Mouse (Mus musculus) myocyte (in vitro differentiated cells): ENCODE data around the gene Otop2. TPM values are rescaled to one million over a fixed set of nuclear protein-coding genes. Genes with fewer than 3 reads are reported as not detected.

ENCODE experiments used
- H3K27me3 ChIP-seq: one replicate; pipeline ENCODE4 v1.6.1; 2011; ENCODE audit not compliant: control insufficient read depth, insufficient read depth, insufficient read length
- H3K36me3 ChIP-seq: one replicate; pipeline ENCODE4 v1.6.1; 2011; ENCODE audit not compliant: control insufficient read depth, insufficient read depth
- H3K4me2 ChIP-seq: one replicate; pipeline ENCODE4 v1.6.1; 2011; ENCODE audit warnings: low read depth, control low read depth
- H3K4me3 ChIP-seq: one replicate; pipeline ENCODE4 v1.5.1; 2011; ENCODE audit warnings: mild to moderate bottlenecking, control low read depth, moderate library complexity
- H3K79me2 ChIP-seq: one replicate; pipeline ENCODE4 v1.6.1; 2011; ENCODE audit not compliant: control insufficient read depth, insufficient read depth
- H3ac ChIP-seq: one replicate; pipeline ENCODE4 v1.6.1; 2011; ENCODE audit not compliant: control insufficient read depth, insufficient read length
- CEBPB ChIP-seq: IDR thresholded peaks from 2 replicates; pipeline ENCODE4 v1.6.1; 2011; ENCODE audit warnings: mild to moderate bottlenecking, moderate library complexity; ENCODE audit not compliant: poor library complexity, insufficient read depth, severe bottlenecking
- E2F4 ChIP-seq: IDR thresholded peaks from one replicate; pipeline ENCODE4 v1.6.1; 2011; ENCODE audit warnings: mild to moderate bottlenecking, control low read depth, moderate library complexity; ENCODE audit not compliant: insufficient read depth
- MAX ChIP-seq: IDR thresholded peaks from one replicate; pipeline ENCODE4 v1.6.1; 2011; ENCODE audit warnings: low read depth, mild to moderate bottlenecking, control low read depth
- MYOD1 ChIP-seq, 3 experiments: IDR thresholded peaks; one replicate each; pipeline ENCODE4 v1.6.1; 2011; ENCODE audit warnings: control low read depth in 2 of 3, low read depth in 2 of 3, mild to moderate bottlenecking in 2 of 3, moderate library complexity in 1 of 3; ENCODE audit not compliant: insufficient read length in 2 of 3, control insufficient read depth in 1 of 3
- MYOG ChIP-seq, 3 experiments: IDR thresholded peaks; one replicate each; pipeline ENCODE4 v1.6.1; 2011; ENCODE audit warnings: control low read depth in 2 of 3, low read depth in 2 of 3, mild to moderate bottlenecking in 2 of 3; ENCODE audit not compliant: insufficient read length in 2 of 3, control insufficient read depth in 1 of 3, insufficient read depth in 1 of 3
- POLR2A ChIP-seq: IDR thresholded peaks from one replicate; pipeline ENCODE4 v1.6.1; 2011; ENCODE audit warnings: low read depth, mild to moderate bottlenecking, control low read depth, moderate library complexity; ENCODE audit not compliant: insufficient read length
- POLR2AphosphoS2 ChIP-seq: IDR thresholded peaks from one replicate; pipeline ENCODE4 v1.6.1; 2011; ENCODE audit warnings: low read depth, control low read depth; ENCODE audit not compliant: insufficient read length
- REST ChIP-seq: IDR thresholded peaks from one replicate; pipeline ENCODE4 v1.6.1; 2011; ENCODE audit warnings: mild to moderate bottlenecking, control low read depth, moderate library complexity; ENCODE audit not compliant: insufficient read depth, insufficient read length
- SRF ChIP-seq: IDR thresholded peaks from one replicate; pipeline ENCODE4 v1.6.1; 2011; ENCODE audit warnings: low read depth; ENCODE audit not compliant: control insufficient read depth, insufficient read length
- TCF12 ChIP-seq: IDR thresholded peaks from one replicate; pipeline ENCODE4 v1.6.1; 2011; ENCODE audit warnings: mild to moderate bottlenecking, control low read depth; ENCODE audit not compliant: poor library complexity, insufficient read depth, severe bottlenecking
- TCF3 ChIP-seq: IDR thresholded peaks from one replicate; pipeline ENCODE4 v1.6.1; 2011; ENCODE audit warnings: low read depth, control low read depth; ENCODE audit not compliant: insufficient read length
- USF1 ChIP-seq: IDR thresholded peaks from one replicate; pipeline ENCODE4 v1.6.1; 2011; ENCODE audit warnings: low read depth, mild to moderate bottlenecking, control low read depth, moderate library complexity
- polyA plus RNA-seq: library from polyadenylated mRNA; unstranded; fragments of >200 nt; fragmentation: generic; extraction: Trizol; gene quantifications from one replicate; pipeline ENCODE4 v1.2.1, GENCODE M21; 2012; ENCODE audit warnings: missing spikeins

Gene Otop2
- polyA plus RNA-seq, 1 experiment, result 0.01 TPM

GRCm38 (mm10) chr11:115377854-115378253 is 70.9 kb downstream of the Otop2 start:
- no peak overlapping the region for H3ac ChIP-seq
- TF ChIP-seq USF1 (no peak), MAX (no peak), CEBPB (no peak), SRF (no peak), MYOD1 (IDR thresholded peaks at IDR 0.05; ENCODE audit: control insufficient read depth in 1 of 3, insufficient read length in 2 of 3, low read depth in 2 of 3) (no peak), E2F4 (no peak), TCF3 (no peak), MYOG (IDR thresholded peaks at IDR 0.05; ENCODE audit: control insufficient read depth in 1 of 3, insufficient read depth in 1 of 3, insufficient read length in 2 of 3, low read depth in 2 of 3) (no peak), REST (no peak), POLR2AphosphoS2 (no peak), POLR2A (no peak), TCF12 (no peak)
- peaks cover 7% of the 10 kb centered on the region for H3K79me2 ChIP-seq
- no peaks in the 10 kb centered on the region for H3K36me3 ChIP-seq
- no peak overlapping the region for H3K4me2 ChIP-seq
- no peak overlapping the region for H3K4me3 ChIP-seq
- no peaks in the 10 kb centered on the region for H3K27me3 ChIP-seq

- Histone ChIP-seq H3K36me3 (no peaks in the 10 kb centered on the region), H3K4me2 (peak overlapping the region; percentile 69), H3K4me3 (peak overlapping the region; percentile 71), H3K27me3 (no peaks in the 10 kb centered on the region), H3K79me2 (peaks cover 42% of the 10 kb centered on the region), H3ac (peak overlapping the region; percentile 86)
- no peak for TF ChIP-seq USF1
- TF ChIP-seq POLR2AphosphoS2, result no peak
- no peak for TF ChIP-seq MYOD1 (IDR thresholded peaks at IDR 0.05; ENCODE audit: control insufficient read depth in 1 of 3, insufficient read length in 2 of 3, low read depth in 2 of 3)
- TF ChIP-seq E2F4, result no peak
- no peak for TF ChIP-seq MYOG (IDR thresholded peaks at IDR 0.05; ENCODE audit: control insufficient read depth in 1 of 3, insufficient read depth in 1 of 3, insufficient read length in 2 of 3, low read depth in 2 of 3)
- TF ChIP-seq MAX, result no peak
- no peak for TF ChIP-seq TCF12
- no peak for TF ChIP-seq CEBPB
- no peak for TF ChIP-seq POLR2A
- no peak for TF ChIP-seq TCF3
- TF ChIP-seq SRF, result no peak
- no peak for TF ChIP-seq REST
These were observed 74.3 kb downstream of the Otop2 start for GRCm38 (mm10) chr11:115381276-115381675.

Other genes starting within 250 kb of the Otop2 start
- not detected for gene Cd300e, start 245.0 kb upstream of the Otop2 start, polyA plus RNA-seq
- gene Rab37, start 215.7 kb upstream of the Otop2 start, polyA plus RNA-seq, result 0.02 TPM
- not detected for gene Cd300lf, start 173.2 kb upstream of the Otop2 start, polyA plus RNA-seq
- gene Slc9a3r1, start 143.8 kb upstream of the Otop2 start, polyA plus RNA-seq, result 16.1 TPM
- gene Tmem104, start 119.7 kb upstream of the Otop2 start, polyA plus RNA-seq, result 15.5 TPM
- 22.6 TPM for gene Nat9, start 119.3 kb upstream of the Otop2 start, polyA plus RNA-seq
- not detected for gene Grin2c, start 39.9 kb upstream of the Otop2 start, polyA plus RNA-seq
- 13.9 TPM for gene Fdxr, start 30.1 kb upstream of the Otop2 start, polyA plus RNA-seq
- 0.62 TPM for gene Fads6, start 9.5 kb upstream of the Otop2 start, polyA plus RNA-seq
- gene Ush1g, start 14.9 kb downstream of the Otop2 start, polyA plus RNA-seq, result 0.16 TPM
- gene Otop3, start 27.6 kb downstream of the Otop2 start, polyA plus RNA-seq, result not detected
- 63.1 TPM for gene Hid1, start 60.6 kb downstream of the Otop2 start, polyA plus RNA-seq
- gene Cdr2l, start 74.8 kb downstream of the Otop2 start, polyA plus RNA-seq, result 52.8 TPM
- 201 TPM for gene Mrpl58, start 96.6 kb downstream of the Otop2 start, polyA plus RNA-seq
- gene Atp5h, start 112.8 kb downstream of the Otop2 start, polyA plus RNA-seq, result 693 TPM
- gene Kctd2, start 113.0 kb downstream of the Otop2 start, polyA plus RNA-seq, result 27.3 TPM
- not detected for gene Trim80, start 133.4 kb downstream of the Otop2 start, polyA plus RNA-seq
- 0.10 TPM for gene Slc16a5, start 155.3 kb downstream of the Otop2 start, polyA plus RNA-seq
- 6.2 TPM for gene Armc7, start 168.5 kb downstream of the Otop2 start, polyA plus RNA-seq
- gene Nt5c, start 184.7 kb downstream of the Otop2 start, polyA plus RNA-seq, result 64.0 TPM
- gene Jpt1, start 207.2 kb downstream of the Otop2 start, polyA plus RNA-seq, result 386 TPM
- gene Sumo2, start 229.1 kb downstream of the Otop2 start, polyA plus RNA-seq, result 176 TPM